Mouse (Mus musculus) olfactory bulb, adult 2 months (tissue): Measurements from ENCODE around the gene Mgat5. TPM values are rescaled to one million over a fixed set of nuclear protein-coding genes. Genes with fewer than 3 reads are reported as not detected.

Source experiments
- H3K27ac ChIP-seq: fragments of 200-500 bp; 2 replicates; pipeline ENCODE4 v1.5.1; 2012; ENCODE audit warnings: low read depth, low read length; ENCODE audit not compliant: insufficient read depth
- H3K4me1 ChIP-seq: fragments of 200-500 bp; 2 replicates; pipeline ENCODE4 v1.6.1; 2012; ENCODE audit warnings: low read length; ENCODE audit not compliant: control insufficient read depth, insufficient read depth
- H3K4me3 ChIP-seq: fragments of 200-500 bp; 2 replicates; pipeline ENCODE4 v1.5.1; 2012; ENCODE audit warnings: mild to moderate bottlenecking, low read depth, low read length, moderate library complexity; ENCODE audit not compliant: insufficient read depth
- CTCF ChIP-seq: fragments of 200-500 bp; IDR thresholded peaks from 2 replicates; pipeline ENCODE4 v1.5.1; 2012; ENCODE audit warnings: low read depth, mild to moderate bottlenecking, low read length, moderate library complexity; ENCODE audit not compliant: insufficient read depth
- POLR2A ChIP-seq: fragments of 200-500 bp; IDR thresholded peaks from 2 replicates; pipeline ENCODE4 v1.6.1; 2012; ENCODE audit warnings: mild to moderate bottlenecking, low read depth, low read length, moderate library complexity; ENCODE audit not compliant: insufficient read depth
- WGBS: fragments of 180-500 bp; shearing (Covaris S2); methylation state at CpG from one replicate; pipeline ENCODE4 v1.1.7; 2018; 5-methylcytosine and 5-hydroxymethylcytosine counted together
- polyA plus RNA-seq: library from polyadenylated mRNA; stranded (reverse); fragments of >200 nt; gene quantifications from 2 replicates; pipeline ENCODE4 v1.2.4, GENCODE M21; 2012; ENCODE audit warnings: low replicate concordance; ENCODE audit not compliant: missing spikeins, insufficient read depth, insufficient read length

Gene Mgat5
- polyA plus RNA-seq, 1 experiment = 101 TPM

DNA sequence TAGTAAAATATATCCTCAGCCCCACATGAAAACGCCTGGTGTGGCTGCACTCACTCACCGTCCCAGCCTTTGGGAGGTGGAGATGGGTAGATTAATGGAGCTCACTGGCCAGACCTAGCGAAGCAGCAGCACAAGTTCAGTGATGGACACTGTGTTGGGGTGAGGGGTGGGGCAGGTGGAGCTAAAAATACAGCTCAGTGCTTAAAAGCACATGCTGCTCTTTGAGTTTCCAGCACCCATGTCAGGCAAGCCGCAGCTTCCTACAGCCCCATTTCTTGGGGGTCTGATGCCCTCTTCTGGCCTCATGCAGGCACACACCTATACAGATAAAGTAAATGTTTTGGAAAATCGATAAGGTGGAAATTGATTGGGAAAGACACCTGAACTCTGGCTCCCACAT lies 204.7 kb downstream of the Mgat5 start:
- WGBS = 59% methylated on average over 5 of the region's 5 CpGs
- 0 out of 2 replicates have a peak overlapping the region, but pooled peaks have one; percentile 17 for H3K27ac ChIP-seq
- H3K4me3 ChIP-seq = no peak overlapping the region

GRCm38 (mm10) chr1:127414500-127414899 lies 209.7 kb downstream of the Mgat5 start:
- Histone ChIP-seq H3K27ac (no peak overlapping the region), H3K4me3 (no peak overlapping the region), H3K4me1 (no peaks in the 10 kb centered on the region; the same call in 1 of the 2 replicates)
- WGBS = 81% methylated on average over 7 of the region's 7 CpGs
- TF ChIP-seq CTCF = no peak

More for the DNA sequence above, 204.7 kb downstream of the Mgat5 start:
- TF ChIP-seq POLR2A (no peak), CTCF (no peak)
- H3K4me1 ChIP-seq = no peaks in the 10 kb centered on the region; the same call in 1 of the 2 replicates

- Histone ChIP-seq H3K4me3 (no peak overlapping the region), H3K27ac (no peak overlapping the region), H3K4me1 (peaks cover 7% of the 10 kb centered on the region)
- TF ChIP-seq POLR2A (no peak), CTCF (no peak)
- 91% methylated on average over 1 of the region's 1 CpGs for WGBS
Measured at GRCm38 (mm10) chr1:127415896-127416295, 211.1 kb downstream of the Mgat5 start.

DNA sequence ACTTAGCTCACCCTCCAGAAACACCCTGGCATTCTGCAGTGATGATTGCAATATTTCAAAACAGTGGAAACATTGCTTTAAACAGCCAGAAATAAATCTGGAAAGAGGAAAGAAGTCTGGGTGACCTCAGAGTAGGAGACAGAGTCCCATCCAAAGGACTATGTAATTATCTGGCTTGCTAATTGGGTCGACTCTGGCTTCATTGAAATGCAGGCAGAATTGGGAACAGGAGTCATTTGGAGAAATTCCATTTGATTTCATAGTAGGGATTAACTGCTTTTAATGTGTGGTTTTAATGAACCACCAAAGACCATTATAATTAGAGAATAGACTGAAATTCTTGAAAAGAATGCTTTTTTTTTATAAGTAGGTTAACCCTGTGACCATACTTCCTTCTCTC lies 212.2 kb downstream of the Mgat5 start:
- no peak for TF ChIP-seq CTCF
- no peak for TF ChIP-seq POLR2A
- peaks cover 12% of the 10 kb centered on the region for H3K4me1 ChIP-seq
- 19% methylated on average over 1 of the region's 1 CpGs for WGBS

GRCm38 (mm10) chr1:127418916-127419575 lies 214.2 kb downstream of the Mgat5 start:
- Histone ChIP-seq H3K4me1 (peaks cover 16% of the 10 kb centered on the region), H3K4me3 (no peak overlapping the region), H3K27ac (no peak overlapping the region)
- WGBS = 75% methylated on average over 4 of the region's 4 CpGs
- TF ChIP-seq POLR2A (no peak), CTCF (no peak)

More for the DNA sequence above, 212.2 kb downstream of the Mgat5 start:
- no peak overlapping the region for H3K4me3 ChIP-seq
- H3K27ac ChIP-seq = no peak overlapping the region

GRCm38 (mm10) chr1:127419581-127419980 lies 214.8 kb downstream of the Mgat5 start:
- 66% methylated on average over 7 of the region's 7 CpGs for WGBS
- no peak overlapping the region for H3K4me3 ChIP-seq
- no peak overlapping the region for H3K27ac ChIP-seq
- H3K4me1 ChIP-seq = peaks cover 21% of the 10 kb centered on the region
- TF ChIP-seq CTCF = no peak
- no peak for TF ChIP-seq POLR2A

- Histone ChIP-seq H3K4me3 (no peak overlapping the region), H3K4me1 (peaks cover 26% of the 10 kb centered on the region), H3K27ac (no peak overlapping the region)
- WGBS = 43% methylated on average over 13 of the region's 13 CpGs
- TF ChIP-seq CTCF (no peak), POLR2A (no peak)
Measured at GRCm38 (mm10) chr1:127420383-127420782, 215.6 kb downstream of the Mgat5 start.

GRCm38 (mm10) chr1:127420795-127421194 lies 216.0 kb downstream of the Mgat5 start:
- WGBS = 17% methylated on average over 15 of the region's 15 CpGs
- no peak overlapping the region for H3K27ac ChIP-seq
- peaks cover 26% of the 10 kb centered on the region for H3K4me1 ChIP-seq
- TF ChIP-seq CTCF (no peak), POLR2A (no peak)
- H3K4me3 ChIP-seq = no peak overlapping the region

GRCm38 (mm10) chr1:127422565-127422964 lies 217.8 kb downstream of the Mgat5 start:
- no peak for TF ChIP-seq CTCF
- TF ChIP-seq POLR2A = no peak
- Histone ChIP-seq H3K27ac (no peak overlapping the region), H3K4me3 (no peak overlapping the region), H3K4me1 (peaks cover 26% of the 10 kb centered on the region)
- WGBS = 78% methylated on average over 4 of the region's 4 CpGs

DNA sequence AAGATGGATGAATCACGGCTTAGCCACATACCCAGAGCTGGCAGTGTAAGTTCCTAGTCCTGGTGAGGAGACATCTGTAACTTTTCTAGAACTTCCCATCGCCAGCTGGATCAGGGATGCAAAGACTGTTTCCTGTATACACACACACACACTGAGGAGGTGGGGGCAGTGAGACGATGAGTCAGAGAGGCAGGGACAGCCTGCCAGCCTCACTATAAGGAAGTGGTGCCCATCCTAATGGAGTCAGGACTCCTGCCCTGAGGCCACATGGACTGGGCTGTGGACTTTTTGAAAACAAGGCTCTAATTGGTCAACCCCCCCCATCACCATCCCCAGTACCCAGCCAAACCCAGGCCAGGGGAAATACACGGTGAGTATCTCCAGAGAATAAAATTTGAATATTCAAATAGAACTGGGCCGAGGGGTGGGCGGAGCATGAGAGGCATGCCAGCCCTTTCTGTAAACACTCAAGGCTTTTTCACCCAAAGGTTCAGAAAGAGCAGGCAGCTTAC lies 220.3 kb downstream of the Mgat5 start:
- WGBS = 31% methylated on average over 6 of the region's 6 CpGs
- TF ChIP-seq POLR2A (no peak), CTCF (no peak)
- no peak overlapping the region for H3K27ac ChIP-seq
- peaks cover 26% of the 10 kb centered on the region for H3K4me1 ChIP-seq
- no peak overlapping the region for H3K4me3 ChIP-seq
